In the genomic region with DNA sequence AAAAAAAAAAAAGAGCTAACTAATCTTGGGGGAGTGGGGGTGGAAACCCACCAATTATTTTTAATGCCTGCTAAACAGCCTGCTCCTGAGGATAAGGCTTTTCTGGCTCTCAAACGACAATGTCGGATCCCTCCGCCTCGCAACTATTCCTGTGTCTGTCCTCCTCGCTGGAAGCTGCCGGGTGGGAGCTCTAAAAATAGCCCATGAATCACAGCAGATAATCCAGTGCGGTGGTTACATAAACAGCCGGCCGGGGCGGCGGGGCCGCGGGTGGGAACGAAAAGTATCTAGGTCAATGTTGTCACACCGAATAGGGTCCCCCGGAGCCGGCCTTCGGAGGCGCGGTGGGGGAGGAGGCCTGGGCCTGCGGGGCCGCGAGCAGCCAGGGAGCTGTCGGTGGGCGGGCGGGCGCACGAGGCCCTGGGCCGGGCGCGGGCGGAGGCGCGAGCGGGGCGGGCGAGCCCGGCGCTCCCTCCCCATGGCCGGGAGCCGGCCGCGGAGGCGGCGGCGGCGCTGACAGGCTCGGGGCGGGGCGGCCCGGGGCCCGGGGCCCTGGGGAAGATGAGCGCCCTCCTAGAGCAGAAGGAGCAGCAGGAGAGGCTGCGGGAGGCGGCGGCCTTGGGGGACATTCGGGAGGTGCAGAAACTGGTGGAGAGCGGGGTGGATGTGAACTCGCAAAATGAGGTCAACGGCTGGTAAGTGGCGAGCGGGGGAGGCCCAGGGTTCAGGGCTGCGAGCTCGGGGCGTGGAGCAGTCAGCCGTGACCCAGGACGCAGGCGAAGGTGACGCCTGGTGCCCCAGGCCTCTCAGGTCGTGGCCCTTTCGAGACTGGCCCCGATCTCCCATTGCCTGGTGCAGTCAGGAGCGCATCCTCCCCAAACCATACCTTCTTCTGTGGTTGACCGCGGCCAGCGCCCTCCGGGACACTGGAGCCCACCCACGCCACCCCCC, we compare ENCODE assay signal across 8 mouse cellular contexts. TPM values are rescaled to one million over a fixed set of nuclear protein-coding genes. Genes with fewer than 3 reads are reported as not detected.
DNase-seq lines count a peak whose midpoint lies in the region; ATAC-seq lines count a peak whose summit lies in the region.

Gene Ankrd40, plus strand, starts transcription at position 309 of the 951 bp plus-strand sequence.

- H3K9ac ChIP-seq in hindbrain, embryonic 12.5 days: peak within 1 kb of the TSS; percentile 85

- H3K4me3 ChIP-seq in hindbrain, embryonic 12.5 days: peak within 1 kb of the TSS; percentile 62

- no peaks in the 10 kb centered on the region for H3K27me3 ChIP-seq in hindbrain, embryonic 12.5 days

- H3K36me3 ChIP-seq in hindbrain, embryonic 12.5 days: no peaks in the 10 kb centered on the region

- H3K4me2 ChIP-seq in hindbrain, embryonic 12.5 days (replicated peaks): peak within 1 kb of the TSS; percentile 71

- peak; percentile 88 for ATAC-seq in hindbrain, embryonic 12.5 days (ENCODE audit: low FRiP score)

- DNase-seq in Muller cell, postnatal 12 days (ENCODE audit: inconsistent ontology term): peak; percentile 99
- peak; percentile 98 for DNase-seq in cerebellum, adult 9-11 months
- DNase-seq in frontal cortex, postnatal 10 days (ENCODE audit: low spot score in 2 of 2): peak; percentile 94 to 97
- peak; percentile 96 to 97 for DNase-seq in layer of hippocampus, postnatal 14 days (ENCODE audit: low spot score in 2 of 2)
- peak; percentile 95 for DNase-seq in lung, postnatal 14 days
- peak; percentile 90 for DNase-seq in retina, adult 2 months (ENCODE audit: low read depth, low spot score)
- peak; percentile 83 to 84 for DNase-seq in thymus, postnatal 36 days

- WGBS in hindbrain, embryonic 12.5 days: 2% methylated on average over 64 of the region's 78 CpGs

- peak within 1 kb of the TSS; percentile 98 for H3K27ac ChIP-seq in hindbrain, embryonic 12.5 days

- H3K4me1 ChIP-seq in hindbrain, embryonic 12.5 days: peaks cover 26% of the 10 kb centered on the region

- H3K9me3 ChIP-seq in hindbrain, embryonic 12.5 days (replicated peaks): no peaks in the 10 kb centered on the region

RNA-seq across cellular contexts. Expression of gene Ankrd40, which starts in this region (rescaled TPM):
- 27.3 and 28.7 TPM in 2 replicates for polyA plus RNA-seq in hindbrain, embryonic 12.5 days (2016; fragmentation: Nextera tagmentation; extraction: Ambion mirVana)
- total RNA-seq in layer of hippocampus, postnatal 14 days (2021): 100 to 1,000 TPM in 1 of 2 experiments, 10 to 100 TPM in 1; 99.2 to 104 TPM

Comparison
In these comparisons a context has a peak if more than half of its experiments do, and no peak if none do; other contexts are left out.
1. Peak in every context shown above with its lines: DNase-seq, ATAC-seq, H3K4me3 ChIP-seq and H3K27ac ChIP-seq.